Mouse (Mus musculus) forebrain, embryonic 11.5 days (tissue): ENCODE data around the gene Myo5a. TPM values are rescaled to one million over a fixed set of nuclear protein-coding genes. Genes with fewer than 3 reads are reported as not detected.
A peak's percentile ranks its signal among the peaks of the same experiment; 100 is the strongest.

Experiments used
- ATAC-seq: fragments of 200-750 bp; cut with Nextera tagmentation; replicated peaks from 2 replicates; pipeline ENCODE4 v1.8.0; 2017; ENCODE audit warnings: moderate TSS enrichment; ENCODE audit not compliant: low FRiP score
- DNase-seq: peaks from one replicate; pipeline ENCODE4 v3.0.0-alpha.2; 2017; ENCODE audit warnings: low spot score
- H3K27ac ChIP-seq: fragments of 300-500 bp; sonication (generic); 2 replicates; pipeline ENCODE4 v1.5.1; 2014; ENCODE audit warnings: low read depth, low read length
- H3K27me3 ChIP-seq: fragments of 300-500 bp; sonication (generic); 2 replicates; pipeline ENCODE4 v1.6.1; 2014; ENCODE audit warnings: mild to moderate bottlenecking, low read length, mixed read lengths; ENCODE audit not compliant: control insufficient read depth, insufficient read depth
- H3K36me3 ChIP-seq: fragments of 300-500 bp; sonication (generic); 2 replicates; pipeline ENCODE4 v1.6.1; 2014; ENCODE audit warnings: mild to moderate bottlenecking, low read length, moderate library complexity, mixed read lengths; ENCODE audit not compliant: control insufficient read depth, insufficient read depth
- H3K4me1 ChIP-seq: fragments of 300-500 bp; sonication (generic); replicated peaks from 2 replicates; pipeline ENCODE4 v1.6.1; 2014; ENCODE audit warnings: low read length, mixed read lengths; ENCODE audit not compliant: control insufficient read depth, insufficient read depth
- H3K4me2 ChIP-seq: fragments of 300-500 bp; sonication (generic); 2 replicates; pipeline ENCODE4 v1.6.1; 2014; ENCODE audit warnings: low read depth, mild to moderate bottlenecking, low read length, moderate library complexity, mixed read lengths; ENCODE audit not compliant: severe bottlenecking
- H3K4me3 ChIP-seq: fragments of 300-500 bp; sonication (generic); 2 replicates; pipeline ENCODE4 v1.5.1; 2014; ENCODE audit warnings: low read depth, low read length
- H3K9ac ChIP-seq: fragments of 300-500 bp; sonication (generic); 2 replicates; pipeline ENCODE4 v1.6.1; 2014; ENCODE audit warnings: low read length
- H3K9me3 ChIP-seq: fragments of 300-500 bp; sonication (generic); 2 replicates; pipeline ENCODE4 v1.6.1; 2016; ENCODE audit warnings: low read length, mixed read lengths; ENCODE audit not compliant: control insufficient read depth
- WGBS: fragments of 180-500 bp; shearing (Covaris S2); extraction: QIAGEN DNeasy Blood & Tissue Kit; methylation state at CpG from one replicate; pipeline ENCODE4 v1.1.7; 2014; 5-methylcytosine and 5-hydroxymethylcytosine counted together
- polyA plus RNA-seq: library from polyadenylated mRNA; unstranded; fragments of >200 nt; fragmentation: Nextera tagmentation; extraction: Ambion mirVana; gene quantifications from 2 replicates; pipeline ENCODE4 v1.2.1, GENCODE M21; 2014

Myo5a gene
- polyA plus RNA-seq, 1 experiment from 2014 or later = 41.5 TPM

DNA sequence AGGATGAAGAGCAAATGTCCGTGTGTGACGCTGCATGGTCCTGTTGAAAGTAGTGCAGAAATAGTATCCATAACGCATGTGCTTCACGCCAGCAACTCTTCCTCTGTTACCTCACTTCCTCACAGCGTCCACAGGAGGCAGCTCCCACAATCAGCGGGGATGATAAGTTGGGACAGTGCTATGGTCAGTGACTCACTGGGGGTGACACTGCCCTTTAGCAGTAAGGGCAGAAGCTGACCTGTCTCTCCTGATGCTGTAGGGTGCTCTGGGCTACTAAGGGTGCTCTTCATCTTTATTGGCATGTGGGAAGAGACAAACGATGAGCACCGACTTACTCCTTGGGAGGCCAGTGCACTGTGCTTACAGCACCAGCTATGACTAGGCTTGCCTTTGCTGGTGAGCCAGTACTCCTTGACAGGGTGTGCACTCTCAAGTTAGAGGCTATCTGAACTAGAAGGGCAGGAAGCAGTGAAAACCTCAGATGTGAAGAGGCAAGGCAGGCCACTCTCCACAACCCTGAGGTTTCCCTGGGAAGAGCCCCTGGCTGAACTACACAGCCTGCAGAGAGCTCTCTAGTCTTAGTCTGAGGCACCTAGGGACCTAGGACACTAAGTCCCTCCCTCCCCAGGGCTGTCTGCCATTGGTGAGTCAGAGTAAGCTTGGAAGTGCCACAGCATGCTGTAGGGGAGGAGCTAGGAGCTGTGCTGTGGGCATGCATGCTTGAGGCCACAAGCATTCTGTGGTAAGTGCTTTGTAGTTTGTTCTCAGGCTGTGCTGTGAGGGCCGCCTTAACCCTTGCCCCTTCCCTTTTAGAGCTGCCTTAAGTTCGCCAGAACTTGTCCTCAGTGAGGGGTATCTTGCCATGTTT, 150.8 kb downstream of the Myo5a start:
- no peak overlapping the region for H3K4me3 ChIP-seq
- no peak overlapping the region for H3K4me2 ChIP-seq
- no peak for ATAC-seq
- H3K4me1 ChIP-seq = no peaks in the 10 kb centered on the region
- no peak overlapping the region for H3K27ac ChIP-seq
- DNase-seq = no peak
- no peaks in the 10 kb centered on the region; the same call in 1 of the 2 replicates for H3K36me3 ChIP-seq
- H3K27me3 ChIP-seq = no peaks in the 10 kb centered on the region
- H3K9ac ChIP-seq = no peak overlapping the region
- H3K9me3 ChIP-seq = no peaks in the 10 kb centered on the region
- 66% methylated on average over 10 of the region's 10 CpGs for WGBS

DNA sequence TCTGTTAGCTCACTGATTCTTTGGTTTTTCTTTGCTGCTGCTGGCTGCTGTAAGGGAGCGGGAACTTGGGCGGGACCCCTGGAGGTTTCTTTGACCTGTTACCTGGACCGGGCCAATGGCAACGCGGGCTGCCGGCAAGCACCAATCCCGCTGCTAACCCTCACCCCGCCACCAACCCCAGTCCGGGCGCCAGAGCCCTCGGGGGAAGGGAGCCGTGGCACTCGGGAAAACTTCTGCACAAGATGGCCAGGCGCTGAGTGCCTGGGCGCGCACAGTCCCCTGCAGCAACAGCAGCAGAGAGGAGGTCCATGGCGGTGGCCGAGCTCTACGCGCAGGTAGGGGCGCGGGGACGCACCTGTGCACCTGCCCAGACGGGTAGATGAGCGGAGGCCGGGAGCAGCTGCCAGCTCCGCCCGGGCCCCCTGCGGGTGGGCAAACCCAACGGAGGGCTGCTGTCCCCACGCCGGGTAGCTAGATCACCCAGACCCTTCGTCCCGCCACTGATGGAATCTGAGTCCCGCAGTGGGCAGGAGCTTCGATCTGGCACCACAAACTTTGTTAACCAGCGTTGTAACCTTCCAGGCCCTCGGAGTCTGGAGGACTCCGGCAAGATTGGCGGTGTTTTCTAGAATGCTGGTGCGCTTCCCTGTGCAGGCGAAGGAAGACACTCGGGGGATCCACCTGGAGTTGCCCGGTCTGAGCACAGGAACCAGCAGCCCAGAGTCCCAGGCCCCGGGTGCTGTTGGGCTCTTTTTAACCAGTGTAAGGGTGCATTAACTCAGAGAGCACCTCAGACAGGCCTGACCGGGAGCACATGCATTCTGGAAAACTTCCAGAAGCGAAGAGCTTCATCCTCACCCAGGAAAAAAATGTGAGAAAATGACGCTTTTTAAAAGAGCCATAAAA, 161.3 kb downstream of the Myo5a start, which contains the start of gene Myo5c:
Myo5c (plus strand) TSS at position 180 of the 906 bp plus-strand sequence.
- peak within 1 kb of the TSS; percentile 13; the same call in 1 of the 2 replicates for H3K9ac ChIP-seq
- no peak within 1 kb of the TSS for H3K27ac ChIP-seq

DNA sequence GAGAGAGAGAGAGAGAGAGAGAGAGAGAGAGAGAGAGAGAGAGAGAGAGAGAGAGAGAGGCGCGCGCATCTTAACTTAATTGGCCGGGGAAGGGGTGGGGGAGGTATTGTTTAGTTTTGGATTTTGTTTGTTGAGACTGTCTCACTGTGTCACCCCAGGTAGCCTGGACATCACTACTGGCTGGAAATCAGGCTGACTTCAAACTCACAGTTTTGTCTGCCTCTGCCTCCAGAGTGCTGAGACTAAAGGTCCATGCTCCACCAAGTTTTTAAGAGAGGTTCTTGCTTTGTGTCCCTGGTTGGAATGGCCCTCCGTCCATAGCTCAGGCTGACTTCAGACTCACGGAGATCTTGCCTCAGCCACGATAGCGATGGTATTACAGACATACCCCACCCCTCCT, 162.0 kb downstream of the Myo5a start:
- no peak overlapping the region for H3K9ac ChIP-seq
- 18% methylated on average over 8 of the region's 8 CpGs for WGBS
- H3K4me2 ChIP-seq = no peak overlapping the region
- DNase-seq (no peak), ATAC-seq (no peak)
- H3K9me3 ChIP-seq = no peaks in the 10 kb centered on the region
- H3K4me1 ChIP-seq = 0 out of 2 replicates have a peak, but pooled peaks cover 2% of the 10 kb centered on the region
- H3K4me3 ChIP-seq = no peak overlapping the region
- no peak overlapping the region for H3K27ac ChIP-seq
- H3K36me3 ChIP-seq = no peaks in the 10 kb centered on the region
- H3K27me3 ChIP-seq = peaks cover 19% of the 10 kb centered on the region

More for the DNA sequence above, 161.3 kb downstream of the Myo5a start, which contains the start of gene Myo5c:
- peak; percentile 51; the same call in 1 of the 2 replicates for ATAC-seq
- H3K4me1 ChIP-seq = 0 out of 2 replicates have a peak, but pooled peaks cover 2% of the 10 kb centered on the region
- H3K27me3 ChIP-seq = peaks cover 19% of the 10 kb centered on the region
- DNase-seq = peak; percentile 75
- peak within 1 kb of the TSS; percentile 65 for H3K4me2 ChIP-seq
- H3K4me3 ChIP-seq = peak within 1 kb of the TSS; percentile 33
- no peaks in the 10 kb centered on the region for H3K9me3 ChIP-seq
- 3% methylated on average over 48 of the region's 48 CpGs for WGBS
- no peaks in the 10 kb centered on the region for H3K36me3 ChIP-seq

DNA sequence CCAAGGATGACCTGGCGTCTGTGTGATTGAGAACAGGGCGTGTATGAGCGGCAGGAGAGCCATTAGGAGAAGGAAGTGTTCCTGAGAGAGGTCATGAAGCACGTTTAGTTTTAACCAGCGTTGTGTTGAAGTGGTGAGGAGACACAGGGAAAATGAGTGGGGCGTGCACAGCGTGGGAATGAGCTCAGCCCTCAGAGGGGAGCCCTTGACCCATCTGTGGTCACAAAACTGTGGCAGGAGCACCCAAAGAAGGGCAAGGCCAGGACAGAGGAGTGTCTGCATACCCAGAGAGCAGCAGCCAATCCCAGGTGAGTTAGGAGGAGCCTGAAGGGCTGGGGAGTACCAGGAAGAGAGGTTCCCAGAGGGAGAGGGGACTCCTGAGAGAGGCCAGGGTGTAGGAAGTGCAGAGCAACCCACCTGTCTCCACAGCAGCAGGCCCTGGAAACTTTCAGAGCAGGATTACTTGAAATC, 163.5 kb downstream of the Myo5a start:
- DNase-seq (no peak), ATAC-seq (no peak)
- H3K4me2 ChIP-seq = no peak overlapping the region
- H3K4me1 ChIP-seq = 0 out of 2 replicates have a peak, but pooled peaks cover 2% of the 10 kb centered on the region
- no peak overlapping the region for H3K9ac ChIP-seq
- H3K27me3 ChIP-seq = peaks cover 19% of the 10 kb centered on the region
- no peaks in the 10 kb centered on the region for H3K36me3 ChIP-seq
- no peak overlapping the region for H3K27ac ChIP-seq
- H3K4me3 ChIP-seq = no peak overlapping the region
- WGBS = 33% methylated on average over 7 of the region's 7 CpGs
- no peaks in the 10 kb centered on the region for H3K9me3 ChIP-seq

DNA sequence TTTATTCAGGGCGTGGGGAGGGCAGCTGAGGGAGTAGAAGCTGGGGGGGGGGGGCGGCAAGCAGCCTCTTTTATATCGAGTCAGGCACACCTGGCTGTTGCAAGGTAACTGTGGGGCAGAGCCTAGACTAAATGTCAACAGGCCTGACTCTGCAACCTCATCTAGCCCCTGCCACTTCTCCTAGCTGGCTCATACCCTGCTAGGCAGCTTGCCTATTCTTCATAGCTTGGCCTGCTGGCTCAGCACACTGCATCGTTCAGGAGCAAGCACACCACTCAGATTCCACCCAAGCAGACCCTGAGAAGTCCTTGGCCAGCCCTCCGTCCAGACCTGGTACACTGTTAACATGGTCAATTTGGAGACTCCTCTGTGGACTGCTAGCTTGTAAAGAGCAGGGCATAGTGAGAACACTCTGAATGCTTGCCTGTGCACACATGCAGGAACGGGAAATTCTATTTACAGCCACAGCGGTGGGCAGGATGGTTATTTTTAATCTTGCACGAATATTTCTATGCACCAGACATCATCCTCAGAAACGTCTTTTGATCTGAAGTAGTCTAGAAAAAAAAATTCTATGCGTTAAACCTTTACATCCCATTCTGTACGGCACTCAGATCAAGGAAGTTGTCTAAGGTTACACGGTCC, 164.3 kb downstream of the Myo5a start:
- Histone ChIP-seq H3K9me3 (no peaks in the 10 kb centered on the region), H3K9ac (no peak overlapping the region), H3K36me3 (no peaks in the 10 kb centered on the region), H3K4me1 (0 out of 2 replicates have a peak, but pooled peaks cover 2% of the 10 kb centered on the region), H3K27ac (no peak overlapping the region), H3K27me3 (peaks cover 19% of the 10 kb centered on the region), H3K4me3 (no peak overlapping the region), H3K4me2 (no peak overlapping the region)
- 77% methylated on average over 12 of the region's 12 CpGs for WGBS
- DNase-seq = no peak
- no peak for ATAC-seq

DNA sequence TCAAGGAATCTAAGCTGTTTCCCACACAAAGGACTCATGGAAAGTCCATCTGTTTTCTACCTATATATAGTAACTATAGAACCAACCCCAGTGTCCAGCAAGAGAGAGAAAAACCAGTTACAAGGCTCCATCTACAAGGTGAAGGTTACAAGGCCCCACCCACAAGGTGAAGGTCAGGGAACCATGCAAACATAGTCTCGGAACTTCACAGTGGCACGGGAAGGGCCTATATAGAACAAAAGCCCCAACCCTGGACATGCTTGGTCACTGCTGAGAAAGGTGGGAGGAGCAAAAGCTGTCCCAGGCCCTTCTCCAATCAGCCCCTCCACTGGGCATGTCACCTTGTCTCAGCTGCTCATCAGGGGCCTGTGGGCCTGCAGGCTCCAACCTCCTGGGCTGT, 164.9 kb downstream of the Myo5a start:
- ATAC-seq = no peak
- Histone ChIP-seq H3K9me3 (no peaks in the 10 kb centered on the region), H3K4me2 (no peak overlapping the region), H3K27ac (no peak overlapping the region), H3K9ac (no peak overlapping the region), H3K4me1 (0 out of 2 replicates have a peak, but pooled peaks cover 2% of the 10 kb centered on the region), H3K4me3 (no peak overlapping the region), H3K27me3 (peaks cover 19% of the 10 kb centered on the region), H3K36me3 (no peaks in the 10 kb centered on the region)
- DNase-seq = peak; percentile 30
- 59% methylated on average over 2 of the region's 2 CpGs for WGBS

DNA sequence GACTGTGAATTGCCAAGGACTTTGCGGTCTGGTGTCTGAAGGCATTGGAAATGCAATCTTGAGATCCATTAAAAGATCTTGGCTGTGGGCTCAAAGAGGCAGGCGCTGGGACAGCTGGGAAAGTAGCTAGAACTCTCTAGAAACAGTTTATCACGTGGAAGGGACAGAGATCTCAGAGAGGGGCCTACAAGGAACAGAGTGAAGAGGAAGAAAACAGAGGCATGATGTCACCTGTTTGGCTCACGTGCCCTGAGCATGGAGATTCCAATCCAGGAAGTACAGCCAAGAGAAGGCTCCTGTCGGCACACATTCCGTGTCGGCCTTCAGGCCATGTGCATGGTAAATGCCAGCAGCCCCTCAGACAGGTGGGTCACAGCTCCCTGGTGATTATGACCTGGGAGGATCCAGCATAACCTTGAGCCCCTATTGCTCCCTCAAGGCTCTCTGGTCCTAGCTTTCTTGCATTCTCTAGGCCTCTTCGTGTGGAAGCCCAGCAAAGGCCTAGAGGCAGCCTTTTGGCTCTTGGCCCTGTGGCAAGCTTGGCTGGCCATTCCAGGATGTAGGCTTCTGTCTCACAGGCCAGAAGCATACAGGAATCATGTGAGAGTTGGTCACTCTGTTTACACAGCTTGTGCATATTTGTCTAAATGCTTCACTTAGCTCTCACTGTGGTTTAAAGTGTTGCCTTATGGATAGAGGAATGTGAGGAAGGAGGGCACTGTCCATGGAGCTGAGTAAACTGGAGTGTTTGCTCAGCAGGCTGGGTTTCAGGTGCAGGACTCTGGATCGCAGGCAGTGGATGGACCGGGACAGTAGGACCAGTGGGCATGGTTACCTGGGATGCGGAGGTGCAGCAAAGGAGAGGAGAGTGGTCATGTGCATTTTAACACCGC, 165.8 kb downstream of the Myo5a start:
- Histone ChIP-seq H3K27me3 (peaks cover 14% of the 10 kb centered on the region), H3K4me2 (no peak overlapping the region), H3K9ac (no peak overlapping the region), H3K27ac (no peak overlapping the region), H3K4me3 (no peak overlapping the region), H3K9me3 (no peaks in the 10 kb centered on the region), H3K36me3 (no peaks in the 10 kb centered on the region), H3K4me1 (0 out of 2 replicates have a peak, but pooled peaks cover 2% of the 10 kb centered on the region)
- DNase-seq = peak; percentile 43
- WGBS = 84% methylated on average over 12 of the region's 12 CpGs
- ATAC-seq = no peak
